Mouse (Mus musculus) kidney, embryonic 15.5 days (tissue): ENCODE measurements around the gene Rad23a. TPM values are rescaled to one million over a fixed set of nuclear protein-coding genes. Genes with fewer than 3 reads are reported as not detected.

Experiments
- ATAC-seq: fragments of 200-750 bp; cut with Nextera tagmentation; replicated peaks from 2 replicates; pipeline ENCODE4 v1.8.0; 2017; ENCODE audit warnings: moderate TSS enrichment; ENCODE audit not compliant: low FRiP score
- H3K27ac ChIP-seq: fragments of 300-500 bp; sonication (generic); 2 replicates; pipeline ENCODE4 v1.5.1; 2015; ENCODE audit warnings: mild to moderate bottlenecking, inconsistent platforms
- H3K27me3 ChIP-seq: fragments of 300-500 bp; sonication (generic); 2 replicates; pipeline ENCODE4 v1.6.1; 2015; ENCODE audit warnings: inconsistent platforms
- H3K36me3 ChIP-seq: fragments of 300-500 bp; sonication (generic); 2 replicates; pipeline ENCODE4 v1.6.1; 2015; ENCODE audit warnings: inconsistent platforms
- H3K4me1 ChIP-seq: fragments of 300-500 bp; sonication (generic); 2 replicates; pipeline ENCODE4 v1.6.1; 2015; ENCODE audit warnings: inconsistent platforms
- H3K4me2 ChIP-seq: fragments of 300-500 bp; sonication (generic); 2 replicates; pipeline ENCODE4 v1.6.1; 2015; ENCODE audit warnings: moderate library complexity, mild to moderate bottlenecking, inconsistent platforms
- H3K4me3 ChIP-seq: fragments of 300-500 bp; sonication (generic); replicated peaks from 2 replicates; pipeline ENCODE4 v1.5.1; 2015; ENCODE audit warnings: mild to moderate bottlenecking, inconsistent platforms
- H3K9ac ChIP-seq: fragments of 300-500 bp; sonication (generic); 2 replicates; pipeline ENCODE4 v1.6.1; 2015; ENCODE audit warnings: mild to moderate bottlenecking, inconsistent platforms
- H3K9me3 ChIP-seq: fragments of 300-500 bp; sonication (generic); replicated peaks from 2 replicates; pipeline ENCODE4 v1.6.1; 2016; ENCODE audit warnings: inconsistent platforms
- WGBS: fragments of 180-500 bp; shearing (Covaris S2); methylation state at CpG from one replicate; pipeline ENCODE4 v1.1.7; 2015; ENCODE audit warnings: mixed read lengths; 5-methylcytosine and 5-hydroxymethylcytosine counted together
- polyA plus RNA-seq: library from polyadenylated mRNA; unstranded; fragments of >200 nt; fragmentation: Nextera tagmentation; extraction: Ambion mirVana; gene quantifications from 2 replicates; pipeline ENCODE4 v1.2.1, GENCODE M21; 2015

Rad23a gene
- polyA plus RNA-seq, 1 experiment from 2014 or later, result 122 TPM

- Histone ChIP-seq H3K4me1 (peaks cover 29% of the 10 kb centered on the region), H3K4me3 (peak within 1 kb of the TSS; percentile 72), H3K36me3 (no peaks in the 10 kb centered on the region), H3K27ac (peak within 1 kb of the TSS; percentile 67), H3K9ac (peak within 1 kb of the TSS; percentile 88), H3K4me2 (peak within 1 kb of the TSS; percentile 91), H3K9me3 (no peaks in the 10 kb centered on the region), H3K27me3 (peaks cover 94% of the 10 kb centered on the region)
- under 1% methylated on average over 97 of the region's 125 CpGs for WGBS
- peak; percentile 52 for ATAC-seq
These were observed 40.2 kb downstream of the Rad23a start, which contains the start of gene Nfix for GRCm38 (mm10) chr8:84799999-84800831. Gene Nfix (minus strand): TSS chr8:84800344.

GRCm38 (mm10) chr8:84799136-84799931, 41.1 kb downstream of the Rad23a start:
- ATAC-seq, result 0 out of 2 replicates have a peak, but pooled peaks have one; percentile 11
- no peaks in the 10 kb centered on the region for H3K9me3 ChIP-seq
- H3K4me2 ChIP-seq, result peak overlapping the region; percentile 91
- peaks cover 94% of the 10 kb centered on the region for H3K27me3 ChIP-seq
- H3K36me3 ChIP-seq, result no peaks in the 10 kb centered on the region
- under 1% methylated on average over 99 of the region's 108 CpGs for WGBS
- peaks cover 34% of the 10 kb centered on the region for H3K4me1 ChIP-seq
- H3K27ac ChIP-seq, result peak overlapping the region; percentile 67
- peak overlapping the region; percentile 88 for H3K9ac ChIP-seq
- peak overlapping the region; percentile 72 for H3K4me3 ChIP-seq

GRCm38 (mm10) chr8:84798446-84799135, 41.9 kb downstream of the Rad23a start:
- Histone ChIP-seq H3K9ac (peak overlapping the region; percentile 88), H3K4me3 (peak overlapping the region; percentile 72), H3K27me3 (peaks cover 94% of the 10 kb centered on the region), H3K27ac (no peak overlapping the region), H3K36me3 (no peaks in the 10 kb centered on the region), H3K9me3 (no peaks in the 10 kb centered on the region), H3K4me2 (peak overlapping the region; percentile 91), H3K4me1 (peaks cover 42% of the 10 kb centered on the region)
- no peak for ATAC-seq
- WGBS, result 49% methylated on average over 10 of the region's 10 CpGs

- Histone ChIP-seq H3K36me3 (no peaks in the 10 kb centered on the region), H3K4me1 (peaks cover 39% of the 10 kb centered on the region), H3K9ac (no peak overlapping the region), H3K4me2 (peak overlapping the region; percentile 91), H3K4me3 (no peak overlapping the region), H3K27me3 (peaks cover 94% of the 10 kb centered on the region), H3K9me3 (no peaks in the 10 kb centered on the region), H3K27ac (no peak overlapping the region)
- 77% methylated on average over 6 of the region's 6 CpGs for WGBS
- ATAC-seq, result no peak
These were observed 42.5 kb downstream of the Rad23a start for GRCm38 (mm10) chr8:84797971-84798370.

- peaks cover 39% of the 10 kb centered on the region for H3K4me1 ChIP-seq
- peaks cover 94% of the 10 kb centered on the region for H3K27me3 ChIP-seq
- WGBS, result 74% methylated on average over 15 of the region's 15 CpGs
- no peaks in the 10 kb centered on the region for H3K36me3 ChIP-seq
- no peak overlapping the region for H3K9ac ChIP-seq
- ATAC-seq, result no peak
- no peaks in the 10 kb centered on the region for H3K9me3 ChIP-seq
- H3K4me3 ChIP-seq, result no peak overlapping the region
- no peak overlapping the region for H3K27ac ChIP-seq
- H3K4me2 ChIP-seq, result no peak overlapping the region
These were observed 43.1 kb downstream of the Rad23a start for GRCm38 (mm10) chr8:84797256-84797797.

GRCm38 (mm10) chr8:84794486-84794885, 46.0 kb downstream of the Rad23a start:
- Histone ChIP-seq H3K27ac (0 out of 2 replicates have a peak overlapping the region, but pooled peaks have one; percentile 7), H3K4me2 (no peak overlapping the region), H3K27me3 (peaks cover 99% of the 10 kb centered on the region), H3K4me3 (no peak overlapping the region), H3K9me3 (no peaks in the 10 kb centered on the region), H3K4me1 (peaks cover 34% of the 10 kb centered on the region), H3K36me3 (no peaks in the 10 kb centered on the region), H3K9ac (no peak overlapping the region)
- WGBS, result 50% methylated on average over 7 of the region's 7 CpGs
- ATAC-seq, result no peak

- ATAC-seq, result no peak; the same call in 1 of the 2 replicates
- 62% methylated on average over 13 of the region's 13 CpGs for WGBS
- Histone ChIP-seq H3K27ac (peak overlapping the region; percentile 41; the same call in 1 of the 2 replicates), H3K4me1 (peaks cover 29% of the 10 kb centered on the region), H3K9me3 (no peaks in the 10 kb centered on the region), H3K4me3 (no peak overlapping the region), H3K9ac (no peak overlapping the region), H3K27me3 (peaks cover 99% of the 10 kb centered on the region), H3K36me3 (no peaks in the 10 kb centered on the region), H3K4me2 (peak overlapping the region; percentile 27; the same call in 1 of the 2 replicates)
These were observed 46.5 kb downstream of the Rad23a start for GRCm38 (mm10) chr8:84793791-84794485.

GRCm38 (mm10) chr8:84793134-84793533, 47.3 kb downstream of the Rad23a start:
- 86% methylated on average over 9 of the region's 9 CpGs for WGBS
- ATAC-seq, result no peak
- Histone ChIP-seq H3K27ac (no peak overlapping the region), H3K27me3 (peaks cover 99% of the 10 kb centered on the region), H3K9me3 (no peaks in the 10 kb centered on the region), H3K4me1 (peaks cover 23% of the 10 kb centered on the region), H3K9ac (no peak overlapping the region), H3K4me2 (no peak overlapping the region), H3K36me3 (no peaks in the 10 kb centered on the region), H3K4me3 (no peak overlapping the region)

GRCm38 (mm10) chr8:84792429-84792947, 48.0 kb downstream of the Rad23a start:
- ATAC-seq, result no peak

GRCm38 (mm10) chr8:84790537-84790936, 49.9 kb downstream of the Rad23a start:
- no peak overlapping the region for H3K4me2 ChIP-seq

More at GRCm38 (mm10) chr8:84792429-84792947, 48.0 kb downstream of the Rad23a start:
- H3K27me3 ChIP-seq, result peaks cover 99% of the 10 kb centered on the region
- no peaks in the 10 kb centered on the region for H3K36me3 ChIP-seq
- H3K4me3 ChIP-seq, result no peak overlapping the region
- H3K9ac ChIP-seq, result no peak overlapping the region
- no peak overlapping the region for H3K4me2 ChIP-seq
- H3K9me3 ChIP-seq, result no peaks in the 10 kb centered on the region
- peaks cover 18% of the 10 kb centered on the region for H3K4me1 ChIP-seq
- WGBS, result 79% methylated on average over 12 of the region's 12 CpGs
- H3K27ac ChIP-seq, result no peak overlapping the region

More at GRCm38 (mm10) chr8:84790537-84790936, 49.9 kb downstream of the Rad23a start:
- Histone ChIP-seq H3K4me3 (no peak overlapping the region), H3K36me3 (no peaks in the 10 kb centered on the region), H3K27ac (no peak overlapping the region), H3K9me3 (no peaks in the 10 kb centered on the region), H3K4me1 (peaks cover 36% of the 10 kb centered on the region), H3K27me3 (peaks cover 99% of the 10 kb centered on the region), H3K9ac (no peak overlapping the region)
- ATAC-seq, result no peak
- WGBS, result 53% methylated on average over 2 of the region's 2 CpGs
